Mouse (Mus musculus) G1E (cell line): ENCODE measurements around the gene Isoc2a. TPM values are rescaled to one million over a fixed set of nuclear protein-coding genes. Genes with fewer than 3 reads are reported as not detected.

Experiments
- ATAC-seq: 2 replicates; pipeline ENCODE4 v1.8.0; 2016; ENCODE audit warnings: mild to moderate bottlenecking; ENCODE audit not compliant: insufficient number of reproducible peaks, poor library complexity, low FRiP score, severe bottlenecking; ENCODE audit errors: extremely low read depth
- DNase-seq: peaks from one replicate; pipeline ENCODE4 v3.0.0; 2012; ENCODE audit warnings: low spot score
- H3K27me3 ChIP-seq: 2 replicates; pipeline ENCODE4 v1.6.1; 2012; ENCODE audit warnings: mild to moderate bottlenecking, low read length, inconsistent platforms; ENCODE audit not compliant: insufficient read depth
- H3K36me3 ChIP-seq: replicated peaks from 2 replicates; pipeline ENCODE3; 2012; ENCODE audit warnings: mild to moderate bottlenecking, inconsistent platforms
- H3K4me1 ChIP-seq: 2 replicates; pipeline ENCODE4 v1.6.1; 2012; ENCODE audit warnings: low read depth, low read length, inconsistent platforms, mixed read lengths; ENCODE audit not compliant: insufficient read depth
- H3K4me3 ChIP-seq: 2 replicates; pipeline ENCODE4 v1.5.1; 2012; ENCODE audit warnings: low read depth, mild to moderate bottlenecking, inconsistent platforms, low read length, moderate library complexity, mixed read lengths
- H3K9me3 ChIP-seq: replicated peaks from 2 replicates; pipeline ENCODE4 v1.6.1; 2012; ENCODE audit warnings: inconsistent platforms
- CTCF ChIP-seq: IDR thresholded peaks from 2 replicates; pipeline ENCODE4 v1.5.1; 2012; ENCODE audit warnings: low read depth, low read length, inconsistent platforms, mixed read lengths
- GATA1 ChIP-seq: IDR thresholded peaks from 2 replicates; pipeline ENCODE4 v1.6.1; 2012; ENCODE audit warnings: borderline replicate concordance, low read length, inconsistent platforms, mixed read lengths
- GATA2 ChIP-seq: IDR thresholded peaks from 2 replicates; pipeline ENCODE4 v1.6.1; 2012; ENCODE audit warnings: low read depth, low read length, inconsistent platforms, borderline replicate concordance
- POLR2AphosphoS5 ChIP-seq: IDR thresholded peaks from 2 replicates; pipeline ENCODE4 v1.6.1; 2012; ENCODE audit warnings: low read depth, low read length, inconsistent platforms; ENCODE audit not compliant: insufficient replicate concordance
- TAL1 ChIP-seq: conservative IDR thresholded peaks from 2 replicates; pipeline ENCODE4 v1.6.1; 2012; ENCODE audit warnings: low read depth, low read length, inconsistent platforms, mixed read lengths
- polyA plus RNA-seq: library from polyadenylated mRNA; stranded (reverse); fragments of >175 nt; gene quantifications from 2 replicates; pipeline ENCODE4 v1.2.3, GENCODE M21; 2012
- total RNA-seq, 2 experiments: library from RNA; stranded (forward) in 1 of 2; stranded (reverse) in 1 of 2; fragments of 200-1000 nt in 1 of 2; fragments of >200 nt in 1 of 2; fragmentation: Nextera tagmentation in 1 of 2; gene quantifications; 2 replicates each; pipeline ENCODE4 v1.2.3; 2014 to 2017

The Isoc2a gene
- total and polyA plus RNA-seq, 3 experiments: 1.9 to 16.2 (median 7.5) TPM

DNA sequence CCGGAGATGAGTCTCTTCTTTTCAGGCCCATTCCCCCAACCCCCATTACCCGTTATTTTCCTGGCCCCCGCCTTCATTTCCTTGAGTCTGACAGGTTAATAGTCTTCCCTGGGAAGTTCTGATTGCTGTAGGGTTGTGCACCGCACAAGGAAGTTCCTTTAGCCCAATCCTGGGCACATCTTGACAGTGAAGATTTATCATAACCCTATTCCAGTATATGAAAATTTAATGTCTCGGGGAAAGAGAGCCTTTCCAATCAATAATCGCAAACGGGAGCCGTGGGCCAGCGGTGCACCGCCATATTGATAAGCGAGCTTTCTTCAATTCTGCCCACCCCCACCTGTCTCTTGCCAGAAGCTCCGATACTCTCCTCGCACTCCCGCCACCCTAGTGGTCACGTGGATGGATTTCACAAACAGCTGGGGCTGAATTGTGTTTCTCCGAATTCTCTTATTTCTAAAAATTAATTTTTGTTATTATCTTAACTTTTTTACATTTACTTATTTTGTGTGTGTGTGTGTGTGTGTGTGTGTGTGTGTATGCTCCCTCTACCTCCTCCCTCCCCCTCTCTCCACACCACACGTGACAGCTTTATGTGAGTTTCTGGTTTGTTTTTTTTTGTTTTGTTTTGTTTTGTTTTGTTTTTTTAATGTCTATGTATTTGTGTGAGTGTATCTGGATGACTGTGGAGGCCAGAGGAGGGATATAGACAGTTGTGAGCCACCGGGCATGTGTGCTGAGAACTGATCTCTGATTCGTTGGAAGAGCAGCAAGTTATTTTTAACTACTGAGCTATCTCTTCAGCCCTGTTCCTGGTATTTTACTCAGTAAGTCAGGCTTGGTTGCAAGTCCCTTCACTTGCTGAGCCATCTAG lies 22.9 kb downstream of the Isoc2a start:
- Histone ChIP-seq H3K4me1 (no peaks in the 10 kb centered on the region), H3K27me3 (peaks cover 3% of the 10 kb centered on the region; the same call in 1 of the 2 replicates), H3K9me3 (peaks cover 4% of the 10 kb centered on the region), H3K4me3 (no peak overlapping the region), H3K36me3 (peaks cover 11% of the 10 kb centered on the region)
- TF ChIP-seq GATA2 (no peak), CTCF (no peak), POLR2AphosphoS5 (no peak), GATA1 (no peak), TAL1 (no peak)
- ATAC-seq (no peak), DNase-seq (no peak)

- ATAC-seq (no peak), DNase-seq (no peak)
These were observed 23.5 kb downstream of the Isoc2a start for GRCm38 (mm10) chr7:4900523-4900851.

GRCm38 (mm10) chr7:4901171-4901570 lies 24.2 kb downstream of the Isoc2a start:
- ATAC-seq: no peak

More at GRCm38 (mm10) chr7:4900523-4900851, 23.5 kb downstream of the Isoc2a start:
- Histone ChIP-seq H3K4me1 (no peaks in the 10 kb centered on the region), H3K9me3 (peaks cover 4% of the 10 kb centered on the region), H3K4me3 (no peak overlapping the region), H3K27me3 (peaks cover 3% of the 10 kb centered on the region; the same call in 1 of the 2 replicates), H3K36me3 (peaks cover 7% of the 10 kb centered on the region)
- no peak for TF ChIP-seq TAL1
- no peak for TF ChIP-seq GATA1
- no peak for TF ChIP-seq POLR2AphosphoS5
- no peak for TF ChIP-seq GATA2
- no peak for TF ChIP-seq CTCF

DNA sequence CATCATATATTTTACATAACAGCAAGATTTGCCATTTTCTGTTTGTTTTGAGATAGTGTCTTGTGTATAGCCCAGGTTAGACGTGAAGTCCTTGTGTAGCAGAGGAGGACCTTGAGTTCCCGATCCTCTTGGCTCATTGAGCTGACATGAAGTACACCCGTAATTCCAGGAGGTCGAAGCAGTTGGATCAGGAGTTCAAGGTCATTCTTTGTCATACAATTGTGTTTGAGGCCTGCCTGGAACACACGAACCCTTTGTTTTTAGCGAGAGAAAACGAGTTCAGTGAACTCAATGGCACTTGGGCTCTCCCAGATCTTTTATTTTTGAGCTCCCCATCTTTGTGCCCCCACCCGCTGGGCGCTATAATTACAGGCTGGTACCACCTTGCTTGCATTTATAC lies 25.5 kb downstream of the Isoc2a start:
- TF ChIP-seq GATA1 (no peak), POLR2AphosphoS5 (no peak), CTCF (no peak), GATA2 (no peak), TAL1 (no peak)
- Histone ChIP-seq H3K9me3 (peaks cover 4% of the 10 kb centered on the region), H3K36me3 (no peaks in the 10 kb centered on the region), H3K4me1 (no peaks in the 10 kb centered on the region), H3K27me3 (peaks cover 16% of the 10 kb centered on the region), H3K4me3 (no peak overlapping the region)
- ATAC-seq (no peak), DNase-seq (no peak)

More at GRCm38 (mm10) chr7:4901171-4901570, 24.2 kb downstream of the Isoc2a start:
- no peak for DNase-seq
- Histone ChIP-seq H3K36me3 (peaks cover 2% of the 10 kb centered on the region), H3K9me3 (peaks cover 4% of the 10 kb centered on the region), H3K4me3 (no peak overlapping the region), H3K4me1 (no peaks in the 10 kb centered on the region), H3K27me3 (peaks cover 6% of the 10 kb centered on the region)
- TF ChIP-seq CTCF: peak; percentile 64
- no peak for TF ChIP-seq POLR2AphosphoS5

DNA sequence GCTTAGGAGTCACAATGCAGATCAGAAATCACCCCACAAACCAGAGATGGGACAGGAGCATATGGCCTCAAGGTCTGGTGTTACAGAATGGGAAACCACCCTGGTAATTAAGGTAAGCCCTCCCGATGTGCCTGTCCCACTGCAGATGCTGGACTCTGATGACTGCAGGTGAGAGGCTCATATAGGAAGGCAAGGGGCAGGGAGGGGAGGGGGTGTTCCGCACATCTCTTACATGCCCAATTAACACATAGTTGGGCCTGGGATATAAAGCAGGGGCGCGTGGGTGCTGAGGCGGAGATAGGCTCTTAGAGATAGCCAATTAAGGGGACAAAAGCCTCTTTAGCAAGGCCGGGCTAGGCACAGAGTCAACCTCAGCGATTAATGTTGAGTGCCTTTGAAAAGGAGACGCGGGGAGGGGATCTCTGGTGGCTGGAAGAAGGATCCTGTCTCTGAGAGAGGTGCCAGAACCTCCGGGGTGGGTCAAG lies 29.6 kb downstream of the Isoc2a start, which contains the start of gene Gm36210:
Gm36210 (minus strand) TSS at position 51 of the 485 bp plus-strand sequence.
- no peaks in the 10 kb centered on the region for H3K9me3 ChIP-seq
- no peaks in the 10 kb centered on the region for H3K36me3 ChIP-seq
- peaks cover 35% of the 10 kb centered on the region for H3K27me3 ChIP-seq
- TF ChIP-seq CTCF (no peak), GATA2 (no peak)
- no peak within 1 kb of the TSS for H3K4me3 ChIP-seq
- ATAC-seq (no peak), DNase-seq (no peak)
- peaks cover 2% of the 10 kb centered on the region; the same call in 1 of the 2 replicates for H3K4me1 ChIP-seq

GRCm38 (mm10) chr7:4911561-4911960 lies 34.6 kb downstream of the Isoc2a start:
- H3K4me1 ChIP-seq: peaks cover 23% of the 10 kb centered on the region
- 0 out of 2 replicates have a peak, but pooled peaks have one; percentile 22 for TF ChIP-seq CTCF
- no peak for TF ChIP-seq TAL1
- H3K9me3 ChIP-seq: no peaks in the 10 kb centered on the region
- peaks cover 28% of the 10 kb centered on the region for H3K27me3 ChIP-seq
- peaks cover 5% of the 10 kb centered on the region for H3K36me3 ChIP-seq
- H3K4me3 ChIP-seq: no peak overlapping the region
- ATAC-seq (no peak), DNase-seq (no peak)
